Comparison of ENCODE assay signal across 10 mouse cellular contexts in genomic region chr7:122389633-122390032, GRCm38 (mm10).
DNase-seq lines count a peak whose midpoint lies in the region; ATAC-seq and TF ChIP-seq lines count a peak whose summit lies in the region.
"Had no signal": no experiment of that assay in that cellular context is flagged by ENCODE, and none has a peak within 500 bp of the region (broad histone marks: within the 10 kb centered on the region; RNA-seq: fewer than 3 reads in every experiment).

No protein-coding gene starts in this region.

- no peaks in the 10 kb centered on the region for H3K27me3 ChIP-seq in forebrain, embryonic 14.5 days (replicated peaks; ENCODE audit: control insufficient read depth, insufficient read depth, low read length)
- no peaks in the 10 kb centered on the region for H3K27me3 ChIP-seq in midbrain, embryonic 14.5 days (ENCODE audit: control insufficient read depth, insufficient read depth, low read length)
- H3K27me3 ChIP-seq: liver, embryonic 13.5 days had no signal

- H3K4me3 ChIP-seq in left cerebral cortex, adult 2 months: no peak overlapping the region
- no peak overlapping the region for H3K4me3 ChIP-seq in forebrain, embryonic 14.5 days (ENCODE audit: low read depth, low read length)
- no peak overlapping the region for H3K4me3 ChIP-seq in midbrain, embryonic 14.5 days (replicated peaks; ENCODE audit: low read depth, low read length)
- H3K4me3 ChIP-seq: heart, adult 2 months; liver, embryonic 13.5 days had no signal

- no peaks in the 10 kb centered on the region for H3K9me3 ChIP-seq in forebrain, embryonic 14.5 days (replicated peaks; ENCODE audit: control insufficient read depth, low read length)
- H3K9me3 ChIP-seq in midbrain, embryonic 14.5 days (ENCODE audit: control insufficient read depth, low read length): no peaks in the 10 kb centered on the region
- H3K9me3 ChIP-seq: liver, embryonic 13.5 days had no signal

- peak overlapping the region; percentile 69 for H3K27ac ChIP-seq in left cerebral cortex, adult 2 months
- H3K27ac ChIP-seq in forebrain, embryonic 14.5 days (ENCODE audit: low read depth, low read length): no peak overlapping the region; the same call in 1 of the 2 replicates
- peak overlapping the region; percentile 43 for H3K27ac ChIP-seq in midbrain, embryonic 14.5 days (replicated peaks; ENCODE audit: low read depth, low read length)
- H3K27ac ChIP-seq: heart, adult 2 months; liver, embryonic 13.5 days had no signal

- no peak for TF ChIP-seq CTCF in left cerebral cortex, adult 2 months (IDR thresholded peaks at IDR 0.05)
- TF ChIP-seq CTCF in brain, embryonic 14.5 days (IDR thresholded peaks at IDR 0.05; ENCODE audit: borderline replicate concordance, extremely low read depth, insufficient read depth, insufficient read length): no peak

- no peak for TF ChIP-seq POLR2A in brain, embryonic 14.5 days (IDR thresholded peaks at IDR 0.05; ENCODE audit: borderline replicate concordance, extremely low read depth, insufficient read depth, insufficient read length, poor library complexity, severe bottlenecking)

- no peak for DNase-seq in left cerebral cortex, adult 2 months (ENCODE audit: extremely low spot score in 1 of 2, low spot score in 2 of 2)
- DNase-seq in left cerebral cortex, adult 9 months (ENCODE audit: low spot score in 2 of 2): no peak
- peak; percentile 54 for DNase-seq in brain, embryonic 14.5 days (ENCODE audit: low read depth)
- no peak for DNase-seq in forebrain, embryonic 14.5 days (ENCODE audit: low spot score)
- DNase-seq in midbrain, embryonic 14.5 days: peak; percentile 47
- DNase-seq in lung, postnatal 4 days: no peak
- DNase-seq in kidney, postnatal 36 days: no peak
- DNase-seq: heart, adult 2 months; kidney, adult 9 months; liver, embryonic 13.5 days had no signal

- intact Hi-C loops in left cerebral cortex, adult 2 months (cut with DNase I): no loop called here

- no peak overlapping the region for H3K9ac ChIP-seq in forebrain, embryonic 14.5 days (ENCODE audit: low read length)
- H3K9ac ChIP-seq in midbrain, embryonic 14.5 days (replicated peaks; ENCODE audit: low read length): peak overlapping the region; percentile 0; the same call in 1 of the 2 replicates
- H3K9ac ChIP-seq: liver, embryonic 13.5 days had no signal

- no peak overlapping the region for H3K4me2 ChIP-seq in forebrain, embryonic 14.5 days (ENCODE audit: low read length)
- H3K4me2 ChIP-seq in midbrain, embryonic 14.5 days (ENCODE audit: low read length): no peak overlapping the region
- H3K4me2 ChIP-seq: liver, embryonic 13.5 days had no signal

- 5% methylated on average over 6 of the region's 6 CpGs for WGBS in forebrain, embryonic 14.5 days
- WGBS in midbrain, embryonic 14.5 days: 4% methylated on average over 6 of the region's 6 CpGs

- peaks cover 11% of the 10 kb centered on the region for H3K4me1 ChIP-seq in forebrain, embryonic 14.5 days (ENCODE audit: control insufficient read depth, insufficient read depth, low read length)
- H3K4me1 ChIP-seq in midbrain, embryonic 14.5 days (ENCODE audit: control insufficient read depth, insufficient read depth, low read length): peaks cover 28% of the 10 kb centered on the region
- H3K4me1 ChIP-seq: liver, embryonic 13.5 days had no signal

- H3K36me3 ChIP-seq in forebrain, embryonic 14.5 days (ENCODE audit: control insufficient read depth, insufficient read depth, low read length): no peaks in the 10 kb centered on the region
- no peaks in the 10 kb centered on the region for H3K36me3 ChIP-seq in midbrain, embryonic 14.5 days (ENCODE audit: control insufficient read depth, insufficient read depth, low read length)
- H3K36me3 ChIP-seq: liver, embryonic 13.5 days had no signal

- peak; percentile 50; the same call in 1 of the 2 replicates for ATAC-seq in forebrain, embryonic 14.5 days
- ATAC-seq in midbrain, embryonic 14.5 days (ENCODE audit: low FRiP score, low TSS enrichment): no peak

Comparison
In these comparisons a context has a peak if more than half of its experiments do, and no peak if none do; other contexts are left out.
1. DNase-seq: peak in brain, embryonic 14.5 days (single experiment) and midbrain, embryonic 14.5 days (single experiment); none in left cerebral cortex, adult 2 months (0 of 2), left cerebral cortex, adult 9 months (0 of 2), forebrain, embryonic 14.5 days (single experiment), lung, postnatal 4 days (0 of 2) and kidney, postnatal 36 days (0 of 2).